Mouse (Mus musculus) ES-E14 (cell line): ENCODE measurements around the gene Rasa1.

Experiments
- CHD2 ChIP-seq: IDR thresholded peaks from 2 replicates; pipeline ENCODE4 v1.6.1; 2014; ENCODE audit warnings: mild to moderate bottlenecking, low read depth, low read length, inconsistent platforms
- HCFC1 ChIP-seq: IDR thresholded peaks from 2 replicates; pipeline ENCODE4 v1.6.1; 2012; ENCODE audit warnings: low read length, inconsistent platforms, borderline replicate concordance; ENCODE audit not compliant: insufficient read depth
- ZC3H11A ChIP-seq: IDR thresholded peaks from 2 replicates; pipeline ENCODE4 v1.6.1; 2012; ENCODE audit warnings: low read depth, mild to moderate bottlenecking, inconsistent platforms, low read length, borderline replicate concordance
- ZNF384 ChIP-seq: IDR thresholded peaks from 2 replicates; pipeline ENCODE4 v1.6.1; 2012; ENCODE audit warnings: low read depth, low read length, inconsistent platforms

GRCm38 (mm10) chr13:85287876-85288573 is 905 bp downstream of the Rasa1 start:
- TF ChIP-seq CHD2: no peak
- no peak for TF ChIP-seq ZC3H11A
- TF ChIP-seq HCFC1: no peak
- no peak for TF ChIP-seq ZNF384
